Mouse (Mus musculus): ENCODE measurements around the gene Agr3.
A peak's percentile ranks its signal among the peaks of the same experiment; 100 is the strongest.

The Agr3 gene

DNA sequence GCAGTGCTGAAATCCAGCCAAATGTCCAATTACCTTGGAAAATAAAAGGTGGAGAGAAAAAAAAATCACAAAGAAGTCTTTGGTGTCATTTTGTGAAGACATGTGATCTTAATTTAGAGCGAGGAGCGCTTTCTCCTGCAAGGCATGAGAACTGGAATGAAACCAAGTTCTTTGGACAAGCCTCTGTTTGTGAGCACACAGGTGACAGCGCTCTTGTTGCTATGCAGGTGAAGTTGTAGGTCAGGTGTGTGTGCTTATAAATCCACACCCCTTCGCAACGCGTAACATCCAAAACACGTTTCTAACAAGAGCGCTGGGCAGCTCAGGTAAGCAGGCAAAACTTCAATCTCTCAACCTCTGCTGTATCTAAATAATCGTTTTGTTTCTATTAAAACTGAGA lies at the start of gene Agr3:
Gene Agr3, plus strand, starts transcription at position 219 of the 400 bp plus-strand sequence.
- DNase-seq (ENCODE audit: low spot score), result no peak

DNA sequence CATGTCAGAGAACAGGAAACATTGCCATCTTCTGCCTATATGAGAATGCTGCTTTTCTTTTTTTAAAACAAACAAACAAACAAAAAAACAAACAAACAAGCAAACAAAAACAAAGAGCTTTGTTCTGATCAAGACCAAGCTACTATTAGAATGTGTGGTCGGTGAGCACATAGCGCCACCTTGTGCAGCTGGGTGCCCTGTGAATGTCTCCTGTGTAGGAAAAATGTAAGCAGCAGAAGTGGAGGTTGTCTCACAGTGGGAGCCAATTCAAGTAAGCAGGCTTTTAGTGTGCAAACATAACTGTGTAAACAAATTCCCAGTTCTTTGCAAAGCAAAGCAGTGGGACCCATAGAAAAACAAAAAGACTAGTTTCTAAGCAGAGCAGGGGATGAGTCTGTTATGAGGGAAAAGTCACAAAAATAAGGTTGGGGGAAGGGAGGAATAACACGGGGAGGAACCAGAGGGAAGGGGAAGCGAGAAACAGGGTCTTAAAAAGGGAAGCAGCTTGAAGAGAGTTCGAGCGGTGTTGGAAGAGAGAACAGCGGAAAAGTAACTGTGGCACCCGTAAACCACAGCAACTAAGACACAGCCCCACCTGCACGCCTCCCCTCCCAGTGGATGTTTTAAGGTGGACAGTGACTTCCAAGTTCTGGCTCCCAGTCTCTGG lies 40.4 kb upstream of the Agr3 start:
- peak; percentile 53 for DNase-seq (ENCODE audit: low spot score)

DNA sequence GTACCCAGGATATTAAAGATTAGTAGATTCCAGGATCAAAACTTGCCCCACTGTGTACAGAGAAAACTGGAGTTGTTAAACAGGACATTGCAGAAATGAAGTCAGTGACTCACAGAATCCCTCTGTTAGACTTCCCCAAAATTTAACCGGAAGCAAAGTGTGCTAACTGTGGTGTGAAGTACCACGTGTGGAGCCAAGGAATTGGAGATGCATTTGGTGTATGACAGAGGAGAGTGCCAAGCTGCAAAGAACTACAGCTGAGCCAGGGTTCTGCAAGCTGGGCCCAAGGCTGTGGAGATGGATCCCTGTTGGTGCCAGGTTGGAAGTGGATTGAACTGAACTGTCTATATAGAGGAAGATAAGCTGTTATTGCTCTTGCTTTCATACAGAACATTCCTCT lies 36.0 kb upstream of the Agr3 start:
- DNase-seq (ENCODE audit: low spot score), result no peak

DNA sequence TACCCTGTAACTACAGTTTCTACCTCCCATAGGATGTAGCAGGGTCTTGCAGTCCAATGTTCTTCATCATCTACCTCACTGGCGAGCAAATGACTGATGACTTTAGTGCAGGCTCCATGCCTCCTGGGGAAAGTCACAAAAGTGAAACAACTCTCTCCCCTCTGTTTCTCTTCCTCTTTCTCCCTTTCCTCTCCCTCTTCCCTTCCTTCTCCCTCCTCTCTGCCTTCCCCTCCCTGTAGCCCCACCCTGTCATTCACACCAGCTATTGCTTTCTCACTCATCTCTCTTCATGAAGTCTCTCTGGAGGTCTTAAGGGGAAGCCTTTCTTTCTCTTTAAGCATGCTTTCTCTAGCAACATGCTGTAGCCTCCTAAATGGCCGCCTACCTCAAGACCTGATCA lies 34.7 kb upstream of the Agr3 start:
- no peak for DNase-seq (ENCODE audit: low spot score)

DNA sequence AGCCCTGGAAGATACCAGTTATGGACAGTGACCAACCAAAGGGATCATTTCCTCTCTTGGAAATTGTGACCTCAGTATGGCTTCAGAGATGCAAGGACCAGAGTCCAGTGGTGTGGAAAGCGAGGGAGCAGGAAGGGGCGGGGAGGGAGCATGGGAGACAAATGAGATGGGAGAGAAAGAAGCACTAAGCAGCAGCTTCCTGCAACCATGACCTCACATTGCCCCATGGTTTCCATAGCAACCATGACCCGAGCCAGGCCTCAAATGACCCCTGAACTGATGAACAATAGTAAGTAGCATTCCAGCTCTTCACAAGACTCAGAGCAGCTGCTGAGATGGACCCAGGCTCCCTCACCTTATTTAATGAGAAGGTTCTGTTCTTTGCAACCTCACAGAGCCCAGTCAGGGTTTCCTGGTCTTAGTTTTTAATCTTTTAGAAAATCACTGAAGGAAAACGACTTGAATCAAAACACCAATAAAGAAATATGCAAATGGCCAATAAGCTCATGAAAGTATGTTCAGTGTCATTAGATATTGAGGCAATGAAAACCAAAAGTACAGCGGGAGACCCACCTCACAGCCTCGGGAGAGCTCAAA lies 31.0 kb upstream of the Agr3 start:
- DNase-seq (ENCODE audit: low spot score), result no peak

DNA sequence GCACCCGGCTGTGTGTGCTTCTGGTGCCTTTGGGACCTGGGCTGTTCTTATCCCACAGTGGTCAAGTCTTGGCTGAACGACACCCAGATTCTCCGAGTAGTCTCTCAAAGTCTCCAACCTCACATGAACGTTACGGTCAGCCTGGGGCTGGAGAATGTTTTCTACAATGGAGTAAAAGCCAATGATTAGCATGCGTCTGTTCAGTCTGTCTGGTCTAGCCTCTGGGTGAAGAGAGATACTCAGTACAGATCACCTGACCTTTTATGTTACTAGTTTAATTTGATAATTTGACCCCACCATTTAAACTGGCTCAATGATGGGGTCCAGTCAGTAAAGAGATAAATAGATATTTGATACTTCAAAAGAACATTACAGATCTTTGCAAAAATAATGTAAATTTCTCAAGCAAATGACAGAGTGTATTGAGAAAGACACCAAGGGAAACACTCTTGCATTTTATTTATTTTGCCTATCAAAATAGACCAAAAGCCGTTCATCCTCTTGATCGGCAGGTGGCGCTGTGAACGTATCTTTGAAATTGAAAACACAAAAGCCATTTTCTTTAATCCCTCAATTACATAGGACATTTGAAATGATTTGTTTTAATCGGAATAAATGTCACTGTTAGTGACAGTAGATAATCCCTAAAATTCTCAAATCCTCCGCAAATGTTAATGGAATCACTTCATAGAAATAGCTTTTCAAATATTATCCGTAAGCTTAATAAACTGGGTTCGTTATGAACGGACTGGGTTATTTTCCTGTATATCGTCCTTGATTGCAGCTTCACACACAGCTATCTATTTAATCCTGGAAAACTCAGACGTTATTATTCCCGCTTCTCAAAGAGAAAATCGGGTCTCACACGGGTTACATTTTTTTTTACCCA lies 29.3 kb upstream of the Agr3 start:
- peak; percentile 65 for DNase-seq (ENCODE audit: low spot score)

DNA sequence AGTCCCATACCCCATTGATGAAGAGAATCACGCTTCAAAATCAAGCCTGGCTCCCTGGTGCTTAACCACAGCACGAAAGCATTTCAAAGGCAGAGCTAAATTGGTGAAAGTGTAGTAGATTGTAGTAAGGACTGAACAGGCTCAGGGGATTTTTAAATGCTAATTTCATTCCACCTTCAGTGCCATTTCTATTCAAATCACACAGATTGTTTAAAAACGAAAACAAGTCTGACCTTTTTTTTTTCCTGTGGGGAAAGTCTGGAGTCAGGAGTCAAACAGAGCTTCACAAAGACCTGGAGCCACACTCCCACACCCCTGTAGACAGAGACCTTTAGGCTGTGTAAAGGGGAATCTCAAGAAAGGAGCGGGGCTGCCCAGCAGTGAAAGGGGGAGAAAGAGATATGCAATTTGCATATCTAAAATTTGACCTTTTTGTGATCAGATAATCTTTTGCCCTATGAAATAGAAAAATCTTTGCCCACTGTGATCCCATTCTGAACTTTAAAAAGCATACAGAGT lies 28.6 kb upstream of the Agr3 start:
- no peak for DNase-seq (ENCODE audit: low spot score)

DNA sequence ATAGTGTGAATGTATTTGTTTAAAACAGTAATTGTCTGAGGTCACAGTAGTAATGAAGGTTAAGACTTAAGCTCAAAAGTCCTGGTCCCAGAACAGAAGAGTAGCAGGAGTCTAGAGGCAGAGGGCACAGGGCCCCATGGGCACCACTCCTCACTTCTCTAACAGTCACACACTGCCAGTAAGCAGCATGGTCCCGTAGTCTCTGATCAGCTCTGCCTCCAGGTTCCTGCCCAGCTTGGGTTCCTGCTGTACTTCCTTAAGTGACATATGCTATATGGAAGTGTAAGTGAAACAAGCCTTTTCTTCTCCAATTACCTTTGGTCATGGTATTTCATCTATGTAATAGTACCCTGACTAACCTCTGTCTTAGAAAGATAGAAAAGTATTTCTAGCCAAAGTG lies 14.8 kb upstream of the Agr3 start:
- DNase-seq (ENCODE audit: low spot score), result no peak

DNA sequence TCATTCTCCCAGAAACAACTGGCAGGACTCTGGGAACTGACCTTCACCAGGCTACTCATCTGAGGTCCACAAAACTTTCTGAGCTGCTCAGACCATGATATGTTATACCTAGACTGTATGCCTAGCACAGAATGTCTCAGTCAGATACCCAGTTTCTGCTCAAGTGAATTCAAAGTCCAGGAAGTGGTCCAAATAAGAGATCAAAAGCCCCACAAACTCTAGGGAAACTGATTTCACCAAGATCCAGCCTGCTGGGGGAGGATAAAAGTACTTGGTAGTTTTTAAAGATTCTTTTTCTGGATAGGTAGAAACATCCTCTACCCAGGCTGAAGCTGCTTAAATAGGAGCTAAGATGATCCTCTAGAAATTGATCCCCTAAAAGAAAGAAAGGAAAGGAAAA lies 9.6 kb upstream of the Agr3 start:
- DNase-seq (ENCODE audit: low spot score), result no peak

DNA sequence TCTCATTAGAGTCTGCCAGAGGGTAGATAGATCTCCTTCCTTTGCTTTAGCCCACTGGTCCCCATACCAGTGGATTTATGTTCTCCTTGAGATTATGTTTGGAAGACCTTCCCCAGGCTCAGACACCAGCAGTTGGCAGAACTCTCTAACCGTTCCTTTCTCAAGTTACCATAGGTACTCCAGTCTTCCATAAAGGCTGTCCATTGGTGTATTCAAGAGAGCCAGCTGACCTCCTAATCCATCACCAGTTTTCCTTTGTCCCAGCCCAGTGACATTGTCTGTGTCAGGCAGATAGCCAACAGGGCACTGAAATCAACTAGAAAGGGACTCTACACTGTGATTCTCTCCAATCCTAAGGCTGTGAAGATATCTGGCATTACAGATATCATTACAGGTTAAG lies 9.0 kb upstream of the Agr3 start:
- no peak for DNase-seq (ENCODE audit: low spot score)

DNA sequence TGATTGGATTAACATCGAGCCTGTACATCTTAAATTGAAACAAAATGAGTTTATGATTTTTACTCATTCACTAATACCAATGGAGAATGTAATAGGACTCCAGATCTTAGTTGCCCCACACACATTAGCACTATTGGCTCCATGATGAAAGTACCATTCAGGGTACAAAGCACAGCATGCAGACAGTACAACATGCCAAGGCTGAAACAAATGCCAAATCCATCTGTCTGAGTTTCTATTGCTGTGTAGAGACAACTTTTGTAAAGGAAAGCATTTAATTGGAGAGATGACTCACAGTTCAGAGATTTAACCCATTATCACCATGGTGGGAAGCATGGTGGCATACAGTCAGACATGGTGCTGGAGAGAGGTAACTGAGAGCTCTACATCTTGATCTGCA lies 7.4 kb upstream of the Agr3 start:
- DNase-seq (ENCODE audit: low spot score), result no peak

DNA sequence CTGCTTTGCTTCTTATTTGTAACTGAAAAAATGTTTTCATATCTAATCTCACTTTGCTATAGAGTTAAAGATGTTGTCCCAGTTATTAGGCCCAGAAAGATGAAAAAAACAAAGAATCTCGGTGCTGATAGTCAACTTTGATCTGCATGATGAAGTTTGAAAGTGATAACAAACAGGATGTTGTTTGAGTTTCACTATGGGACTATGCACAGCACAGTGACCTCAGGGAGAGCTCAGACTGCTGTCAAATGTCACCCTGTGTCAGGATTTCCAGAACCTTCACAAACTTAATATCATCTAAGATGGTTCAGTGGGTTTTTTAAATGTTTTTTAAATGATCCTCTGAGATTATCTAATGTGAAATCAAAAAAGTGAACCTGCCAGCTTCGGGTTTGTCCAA lies 2.4 kb downstream of the Agr3 start:
- DNase-seq (ENCODE audit: low spot score), result no peak

DNA sequence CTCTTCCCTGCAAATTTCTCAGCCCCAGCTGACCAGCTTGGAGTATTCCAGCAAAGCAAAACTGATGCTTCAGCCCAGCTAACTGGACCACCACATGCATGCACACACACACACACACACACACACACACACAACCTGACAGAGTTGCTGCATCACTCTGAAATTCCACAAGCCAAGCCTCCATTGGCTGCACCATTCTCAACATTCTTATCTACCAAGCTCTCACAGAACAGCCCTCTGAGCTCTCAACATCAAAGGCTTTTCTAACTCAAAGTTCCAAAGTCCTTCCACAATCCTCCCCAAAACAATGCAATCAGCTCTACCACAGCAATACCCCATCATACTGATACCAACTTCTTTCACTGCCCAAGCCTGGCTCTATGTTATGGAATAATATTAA lies 7.4 kb downstream of the Agr3 start:
- DNase-seq (ENCODE audit: low spot score), result no peak

DNA sequence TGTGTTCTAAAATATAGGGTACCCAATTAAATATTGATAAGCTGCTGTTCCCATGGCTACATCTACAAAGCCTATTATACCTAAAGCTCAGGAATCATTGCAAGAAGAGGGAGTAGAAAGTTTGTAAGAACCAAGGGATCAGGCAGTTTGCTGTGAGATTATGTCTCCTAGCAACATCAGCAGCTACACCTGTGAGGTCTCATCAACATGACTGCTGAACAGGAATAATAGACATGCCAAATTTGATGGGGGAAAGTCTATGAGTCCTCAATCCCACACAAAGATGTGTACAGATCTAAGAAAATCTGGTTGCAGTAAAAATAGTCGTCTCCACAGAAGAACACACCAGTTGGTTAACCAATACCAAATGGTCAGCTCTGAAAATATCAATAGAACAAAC lies 26.3 kb downstream of the Agr3 start:
- DNase-seq (ENCODE audit: low spot score), result no peak

DNA sequence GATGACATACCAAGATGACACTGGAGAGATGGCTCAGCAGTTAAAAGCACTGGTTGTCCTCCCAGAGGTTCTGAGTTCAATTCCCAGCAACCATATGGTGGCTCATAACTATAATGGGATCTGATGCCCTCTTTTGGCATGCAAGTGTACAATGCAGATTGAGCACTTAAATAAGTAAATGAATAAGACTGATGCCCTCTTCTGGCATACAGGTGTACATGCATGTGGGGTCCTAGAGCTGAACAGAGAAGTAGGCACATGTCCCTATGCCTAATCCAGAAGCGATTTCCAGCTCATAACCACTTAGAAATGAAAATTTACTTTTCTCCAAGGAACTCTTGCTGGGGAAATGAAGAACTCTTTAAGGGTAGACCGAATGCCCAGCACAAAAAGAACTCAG lies 31.8 kb downstream of the Agr3 start:
- no peak for DNase-seq (ENCODE audit: low spot score)

DNA sequence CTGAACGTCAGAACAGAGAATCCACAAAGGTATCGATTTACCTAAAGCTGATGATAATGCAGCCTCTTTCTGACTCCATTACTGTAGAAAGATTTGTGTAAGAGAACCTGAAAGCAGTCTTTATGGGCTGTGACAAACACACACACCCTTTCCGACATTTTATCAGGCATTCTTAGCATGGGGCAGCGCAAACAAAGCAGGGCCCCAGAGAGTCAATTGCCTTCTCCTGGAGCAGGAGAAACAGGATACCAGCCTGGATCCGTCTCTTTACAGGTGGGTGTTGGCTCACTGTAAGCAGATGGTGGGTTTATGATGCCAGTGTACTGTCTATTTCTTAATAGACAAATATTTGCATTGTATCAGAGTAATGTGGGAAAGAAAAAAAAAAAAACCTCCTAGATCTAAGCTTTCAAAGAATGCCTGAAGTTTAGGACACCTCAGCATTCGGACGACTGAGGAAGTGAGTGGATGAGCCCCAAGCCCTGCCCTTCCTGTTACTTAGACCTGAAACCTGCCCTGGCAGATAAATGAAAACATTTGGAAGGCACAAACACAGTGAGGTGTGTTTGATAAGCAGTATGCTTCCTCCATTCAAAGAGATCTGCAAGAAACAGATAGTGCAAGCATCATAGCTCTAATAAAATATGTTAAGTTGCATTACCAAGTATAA lies 40.8 kb downstream of the Agr3 start:
- DNase-seq (ENCODE audit: low spot score), result peak; percentile 12

DNA sequence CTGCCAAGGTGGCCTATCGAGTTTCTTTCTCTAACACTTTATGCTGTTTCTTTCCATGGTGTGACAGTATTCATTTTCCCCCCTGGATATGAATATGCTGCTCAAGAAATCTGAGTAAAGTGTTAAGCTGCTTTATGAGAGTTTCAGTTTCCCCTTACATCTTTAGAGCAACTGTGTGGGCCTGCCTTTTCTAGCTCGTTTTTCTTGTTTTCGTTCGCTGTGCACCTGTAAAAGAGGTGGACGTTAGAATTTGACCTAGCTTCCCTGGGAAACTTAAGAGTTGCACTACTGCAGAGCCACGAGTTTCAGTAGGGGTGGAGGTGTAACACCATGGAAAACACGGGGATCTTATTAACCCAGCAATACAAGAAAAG lies 41.3 kb downstream of the Agr3 start:
- peak; percentile 9 for DNase-seq (ENCODE audit: low spot score)

DNA sequence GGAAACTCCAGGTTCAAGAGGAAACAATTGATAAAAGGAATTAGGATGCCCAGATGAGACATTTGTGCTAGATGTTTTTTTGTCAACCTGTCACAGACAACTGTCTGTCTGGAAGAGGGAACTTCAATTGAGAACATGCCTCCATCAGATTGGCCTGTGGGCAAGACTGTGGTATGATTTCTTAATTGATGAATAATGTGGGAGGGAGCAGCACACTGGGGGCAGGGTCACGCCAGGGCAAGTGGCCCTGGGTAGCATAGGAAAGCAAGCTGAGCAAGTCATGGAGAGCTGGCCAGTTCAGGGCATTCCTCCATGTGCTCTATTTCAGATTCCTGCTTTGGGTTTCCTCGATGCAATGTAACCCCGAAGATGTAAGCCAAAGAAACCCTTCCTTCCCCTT lies 50.5 kb downstream of the Agr3 start:
- no peak for DNase-seq (ENCODE audit: low spot score)

DNA sequence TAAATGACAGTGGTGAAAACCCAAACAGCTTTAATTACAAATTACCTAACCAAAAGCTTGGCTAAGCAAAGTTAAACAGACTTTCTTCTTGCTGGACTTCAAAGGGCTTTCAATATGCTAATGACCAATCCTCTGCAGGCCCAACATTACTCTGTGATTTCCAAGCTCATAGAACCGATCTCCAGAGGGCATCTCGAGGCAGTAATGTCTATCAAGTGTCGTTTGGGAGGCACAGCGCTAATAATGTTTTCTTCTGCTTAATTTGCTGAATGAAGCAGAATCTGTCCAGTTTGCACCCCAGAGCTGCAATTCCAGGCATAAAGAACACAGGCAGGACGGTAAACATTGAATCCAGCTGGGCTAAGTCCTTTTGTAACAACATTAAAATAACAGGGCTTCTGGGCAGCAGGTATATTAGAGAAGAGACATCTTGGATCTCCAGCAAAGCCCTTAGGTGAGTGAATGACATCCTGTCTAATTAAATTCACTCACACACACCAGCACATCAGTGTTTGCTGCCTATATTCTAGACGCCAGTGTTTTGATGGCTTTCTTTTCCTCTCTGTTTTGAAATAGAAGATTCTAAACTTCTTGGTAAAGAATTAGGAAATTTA lies 52.3 kb downstream of the Agr3 start:
- no peak for DNase-seq (ENCODE audit: low spot score)

DNA sequence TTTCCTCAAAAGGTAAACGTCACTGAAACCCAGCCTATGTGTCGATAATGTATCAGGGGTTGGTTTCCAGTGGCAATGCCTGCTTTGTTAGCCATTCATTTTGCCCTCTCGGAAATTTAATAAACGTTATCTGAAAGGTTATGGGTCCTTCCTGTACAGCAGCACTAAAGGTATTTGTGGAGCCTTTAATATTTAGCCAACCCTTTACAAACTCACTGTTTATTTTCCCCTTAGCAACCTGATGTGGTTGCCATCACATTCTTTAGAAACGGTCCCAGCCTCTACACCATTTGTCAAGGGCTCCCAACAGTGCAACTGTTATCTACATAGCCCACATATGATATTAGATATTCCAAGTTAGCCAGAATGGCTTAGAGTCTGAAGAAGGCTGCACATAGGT lies 54.2 kb downstream of the Agr3 start:
- no peak for DNase-seq (ENCODE audit: low spot score)

DNA sequence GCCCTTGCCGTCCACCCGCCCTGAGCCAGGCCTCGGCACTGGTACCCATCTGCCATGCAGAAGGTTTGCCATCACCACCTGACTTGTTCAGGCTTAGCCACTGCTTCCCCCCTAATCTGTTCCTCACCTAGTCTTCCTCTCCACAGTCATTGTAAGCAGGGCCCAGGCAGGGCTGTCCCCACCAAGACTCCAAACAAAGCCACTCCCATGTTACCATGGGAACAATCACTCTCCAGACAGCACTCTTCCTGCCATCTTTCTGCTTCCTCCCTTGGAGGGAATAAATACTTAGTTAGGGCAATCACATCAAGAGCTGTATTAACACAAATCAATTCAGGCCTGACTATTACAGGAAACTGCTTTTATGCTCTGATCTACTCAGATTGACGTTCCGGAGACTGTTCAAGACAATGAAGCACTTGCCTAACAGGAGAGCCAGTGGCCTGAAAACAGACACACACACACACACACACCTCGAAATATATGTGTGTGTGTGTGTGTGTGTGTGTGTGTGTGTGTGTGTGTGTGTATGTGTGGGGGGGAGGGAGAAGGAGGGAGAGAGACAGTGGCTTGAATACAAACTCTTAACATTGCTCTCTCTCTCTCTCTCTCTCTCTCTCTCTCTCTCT lies 56.4 kb downstream of the Agr3 start:
- no peak for DNase-seq (ENCODE audit: low spot score)

DNA sequence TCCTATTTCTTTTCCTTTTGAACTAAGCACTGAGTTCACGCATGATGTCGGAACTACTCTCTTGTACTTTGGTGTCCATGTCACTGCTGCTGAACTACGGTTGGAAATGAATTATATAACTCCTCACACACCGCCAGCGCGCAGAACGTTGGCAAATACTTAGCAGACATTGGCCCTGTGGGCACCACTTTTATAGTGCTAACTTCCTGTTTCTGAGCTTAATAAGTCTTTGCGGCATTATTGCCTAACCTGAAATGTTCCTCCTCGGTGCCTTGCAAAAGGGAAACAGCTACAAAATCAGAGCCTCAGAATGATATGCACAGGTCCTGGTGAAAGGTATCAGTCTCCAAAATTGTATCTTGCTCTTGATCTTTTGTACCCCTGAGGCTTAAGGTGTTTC lies 58.1 kb downstream of the Agr3 start:
- no peak for DNase-seq (ENCODE audit: low spot score)

All from urinary bladder, postnatal 14 days (tissue).